Mouse (Mus musculus): Measurements from ENCODE around the gene Mn1.

DNA sequence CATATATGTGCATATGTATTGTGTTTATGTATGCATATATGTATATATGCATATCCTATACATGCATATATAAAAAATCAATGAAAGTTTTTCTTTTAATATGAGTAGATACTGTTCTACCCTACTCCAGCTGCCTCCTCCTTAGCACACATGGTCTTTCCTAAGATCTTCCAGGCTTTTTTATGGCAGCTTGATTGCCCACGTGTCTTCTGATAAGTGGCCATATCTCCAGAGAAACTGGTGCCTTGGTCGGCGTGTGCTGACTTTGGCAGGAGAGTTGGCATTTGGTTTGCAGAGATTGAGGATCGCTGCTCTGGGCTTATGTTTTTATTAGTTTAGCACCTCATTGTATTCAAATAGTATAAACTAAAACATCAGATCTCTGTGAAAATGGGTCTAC is 68.7 kb downstream of the Mn1 start:
- TF ChIP-seq CTCF (IDR thresholded peaks at IDR 0.05; ENCODE audit: borderline replicate concordance, insufficient read depth, low read depth, low read length), result no peak
- TF ChIP-seq POLR2A (IDR thresholded peaks at IDR 0.05; ENCODE audit: borderline replicate concordance, insufficient read depth, low read length), result no peak
